Mouse (Mus musculus) liver, embryonic 11.5 days (tissue): ENCODE results near the gene Cxxc4. TPM values are rescaled to one million over a fixed set of nuclear protein-coding genes. Genes with fewer than 3 reads are reported as not detected.
A peak's percentile ranks its signal among the peaks of the same experiment; 100 is the strongest.
"Not testable (repeated sequence)": the region's sequence is repeated elsewhere in the genome, so short reads cannot be mapped to it uniquely, and the experiment has no call there.

Experiments
- ATAC-seq: fragments of 200-750 bp; cut with Nextera tagmentation; replicated peaks from 2 replicates; pipeline ENCODE4 v1.8.0; 2017; ENCODE audit warnings: moderate number of reproducible peaks, mild to moderate bottlenecking, moderate TSS enrichment, moderate library complexity; ENCODE audit not compliant: low FRiP score
- DNase-seq: peaks from one replicate; pipeline ENCODE4 v3.0.0-alpha.2; 2017; ENCODE audit warnings: low spot score
- H3K27ac ChIP-seq: fragments of 300-500 bp; sonication (generic); 2 replicates; pipeline ENCODE4 v1.5.1; 2014; ENCODE audit warnings: mild to moderate bottlenecking, low read depth, low read length, control low read depth
- H3K27me3 ChIP-seq: fragments of 300-500 bp; sonication (generic); replicated peaks from 2 replicates; pipeline ENCODE4 v1.6.1; 2014; ENCODE audit warnings: low read length, mixed read lengths; ENCODE audit not compliant: control insufficient read depth, insufficient read depth
- H3K36me3 ChIP-seq: fragments of 300-500 bp; sonication (generic); 2 replicates; pipeline ENCODE4 v1.6.1; 2014; ENCODE audit warnings: mild to moderate bottlenecking, low read length, moderate library complexity, mixed read lengths; ENCODE audit not compliant: control insufficient read depth, insufficient read depth
- H3K4me1 ChIP-seq: fragments of 300-500 bp; sonication (generic); replicated peaks from 2 replicates; pipeline ENCODE4 v1.6.1; 2014; ENCODE audit warnings: low read length, mixed read lengths; ENCODE audit not compliant: control insufficient read depth, insufficient read depth
- H3K4me2 ChIP-seq: fragments of 300-500 bp; sonication (generic); 2 replicates; pipeline ENCODE4 v1.6.1; 2014; ENCODE audit warnings: mild to moderate bottlenecking, control low read depth, moderate library complexity
- H3K4me3 ChIP-seq: fragments of 300-500 bp; sonication (generic); 2 replicates; pipeline ENCODE4 v1.5.1; 2014; ENCODE audit warnings: low read depth, low read length, control low read depth
- H3K9ac ChIP-seq: fragments of 300-500 bp; sonication (generic); 2 replicates; pipeline ENCODE4 v1.6.1; 2014; ENCODE audit warnings: low read depth, low read length, control low read depth
- H3K9me3 ChIP-seq: fragments of 300-500 bp; sonication (generic); 2 replicates; pipeline ENCODE4 v1.6.1; 2016; ENCODE audit warnings: low read length, inconsistent platforms, mixed read lengths; ENCODE audit not compliant: control insufficient read depth
- WGBS: fragments of 180-500 bp; shearing (Covaris S2); extraction: QIAGEN DNeasy Blood & Tissue Kit; methylation state at CpG from one replicate; pipeline ENCODE4 v1.1.7; 2014; 5-methylcytosine and 5-hydroxymethylcytosine counted together
- polyA plus RNA-seq: library from polyadenylated mRNA; unstranded; fragments of >200 nt; fragmentation: Nextera tagmentation; extraction: Ambion mirVana; gene quantifications from 2 replicates; pipeline ENCODE4 v1.2.1, GENCODE M21; 2014

The Cxxc4 gene
- 2.5 and 3.8 TPM in 2 replicates for polyA plus RNA-seq

GRCm38 (mm10) chr3:134236414-134237112 is at the start of gene Cxxc4:
TSS of gene Cxxc4 (plus strand) at chr3:134236484.
- Histone ChIP-seq H3K9ac (peak within 1 kb of the TSS; percentile 10), H3K4me2 (peak within 1 kb of the TSS; percentile 66), H3K4me1 (no peaks in the 10 kb centered on the region), H3K4me3 (peak within 1 kb of the TSS; percentile 50), H3K9me3 (no peaks in the 10 kb centered on the region), H3K27me3 (peaks cover 30% of the 10 kb centered on the region), H3K27ac (peak within 1 kb of the TSS; percentile 68), H3K36me3 (no peaks in the 10 kb centered on the region)
- ATAC-seq (peak; percentile 46; the same call in 1 of the 2 replicates), DNase-seq (no peak)
- 2% methylated on average over 16 of the region's 22 CpGs for WGBS

GRCm38 (mm10) chr3:134188979-134189946 is 47.0 kb upstream of the Cxxc4 start:
- Histone ChIP-seq H3K4me1 (no peaks in the 10 kb centered on the region), H3K9me3 (no peaks in the 10 kb centered on the region), H3K9ac (no peak overlapping the region), H3K27ac (no peak overlapping the region), H3K36me3 (no peaks in the 10 kb centered on the region), H3K27me3 (no peaks in the 10 kb centered on the region), H3K4me2 (peak overlapping the region; percentile 38; the same call in 1 of the 2 replicates), H3K4me3 (no peak overlapping the region)
- DNase-seq: no peak
- ATAC-seq: no peak
- WGBS: 69% methylated on average over 12 of the region's 12 CpGs

- ATAC-seq: no peak
- Histone ChIP-seq H3K27ac (no peak overlapping the region), H3K36me3 (no peaks in the 10 kb centered on the region), H3K9me3 (no peaks in the 10 kb centered on the region), H3K4me3 (no peak overlapping the region), H3K4me1 (no peaks in the 10 kb centered on the region), H3K9ac (no peak overlapping the region), H3K27me3 (no peaks in the 10 kb centered on the region), H3K4me2 (peak overlapping the region; percentile 38; the same call in 1 of the 2 replicates)
- no peak for DNase-seq
- 45% methylated on average over 11 of the region's 11 CpGs for WGBS
Observed at GRCm38 (mm10) chr3:134190046-134190445, 46.2 kb upstream of the Cxxc4 start.

GRCm38 (mm10) chr3:134199892-134200291 is 36.4 kb upstream of the Cxxc4 start:
- Histone ChIP-seq H3K36me3 (no peaks in the 10 kb centered on the region), H3K27ac (no peak overlapping the region), H3K9me3 (no peaks in the 10 kb centered on the region), H3K4me3 (no peak overlapping the region), H3K9ac (no peak overlapping the region), H3K4me1 (no peaks in the 10 kb centered on the region), H3K4me2 (no peak overlapping the region; the same call in 1 of the 2 replicates), H3K27me3 (no peaks in the 10 kb centered on the region)
- 10% methylated on average over 9 of the region's 9 CpGs for WGBS
- ATAC-seq (no peak; the same call in 1 of the 2 replicates), DNase-seq (no peak)

- Histone ChIP-seq H3K27ac (no peak overlapping the region), H3K9me3 (no peaks in the 10 kb centered on the region), H3K36me3 (no peaks in the 10 kb centered on the region), H3K27me3 (no peaks in the 10 kb centered on the region), H3K4me1 (no peaks in the 10 kb centered on the region), H3K4me2 (no peak overlapping the region), H3K9ac (no peak overlapping the region), H3K4me3 (no peak overlapping the region)
- no peak for ATAC-seq
- no peak for DNase-seq
- 86% methylated on average over 3 of the region's 3 CpGs for WGBS
Observed at GRCm38 (mm10) chr3:134206624-134207023, 29.7 kb upstream of the Cxxc4 start.

GRCm38 (mm10) chr3:134210950-134211349 is 25.3 kb upstream of the Cxxc4 start:
- no peaks in the 10 kb centered on the region for H3K9me3 ChIP-seq
- H3K4me1 ChIP-seq: no peaks in the 10 kb centered on the region
- no peak overlapping the region for H3K4me3 ChIP-seq
- no peak overlapping the region for H3K9ac ChIP-seq
- H3K27ac ChIP-seq: no peak overlapping the region
- DNase-seq (no peak), ATAC-seq (no peak)
- no peaks in the 10 kb centered on the region for H3K36me3 ChIP-seq
- no peaks in the 10 kb centered on the region for H3K27me3 ChIP-seq
- WGBS: 76% methylated on average over 6 of the region's 6 CpGs
- H3K4me2 ChIP-seq: no peak overlapping the region

GRCm38 (mm10) chr3:134219881-134220280 is 16.4 kb upstream of the Cxxc4 start:
- not testable (repeated sequence) for H3K9me3 ChIP-seq, H3K27me3 ChIP-seq, H3K4me2 ChIP-seq, H3K4me1 ChIP-seq, H3K36me3 ChIP-seq, H3K27ac ChIP-seq, H3K4me3 ChIP-seq, H3K9ac ChIP-seq, DNase-seq
- ATAC-seq: 0 out of 2 replicates have a peak, but pooled peaks have one; percentile 23

- H3K9me3 ChIP-seq: no peaks in the 10 kb centered on the region
- no peak overlapping the region for H3K4me3 ChIP-seq
- H3K4me1 ChIP-seq: no peaks in the 10 kb centered on the region
- no peak overlapping the region for H3K9ac ChIP-seq
- H3K27ac ChIP-seq: no peak overlapping the region
- no peak for ATAC-seq
- H3K27me3 ChIP-seq: no peaks in the 10 kb centered on the region
- 35% methylated on average over 2 of the region's 2 CpGs for WGBS
- no peaks in the 10 kb centered on the region for H3K36me3 ChIP-seq
- no peak for DNase-seq
- H3K4me2 ChIP-seq: no peak overlapping the region
Observed at GRCm38 (mm10) chr3:134221002-134221401, 15.3 kb upstream of the Cxxc4 start.
